Mouse (Mus musculus) limb, embryonic 13.5 days (tissue): ENCODE measurements around the gene Tmem108. TPM values are rescaled to one million over a fixed set of nuclear protein-coding genes. Genes with fewer than 3 reads are reported as not detected.

Experiments used
- ATAC-seq: fragments of 200-750 bp; cut with Nextera tagmentation; 2 replicates; pipeline ENCODE4 v1.8.0; 2017; ENCODE audit warnings: low read depth, moderate number of reproducible peaks, moderate TSS enrichment; ENCODE audit not compliant: low FRiP score
- H3K27ac ChIP-seq: fragments of 300-500 bp; sonication (generic); 2 replicates; pipeline ENCODE4 v1.5.1; 2015; ENCODE audit warnings: inconsistent platforms, mild to moderate bottlenecking, moderate library complexity
- H3K27me3 ChIP-seq: fragments of 300-500 bp; sonication (generic); 2 replicates; pipeline ENCODE4 v1.6.1; 2015; ENCODE audit warnings: mild to moderate bottlenecking, inconsistent platforms
- H3K36me3 ChIP-seq: fragments of 300-500 bp; sonication (generic); 2 replicates; pipeline ENCODE4 v1.6.1; 2015; ENCODE audit warnings: inconsistent platforms, mild to moderate bottlenecking, moderate library complexity
- H3K4me1 ChIP-seq: fragments of 300-500 bp; sonication (generic); 2 replicates; pipeline ENCODE4 v1.6.1; 2015; ENCODE audit warnings: inconsistent platforms
- H3K4me2 ChIP-seq: fragments of 300-500 bp; sonication (generic); replicated peaks from 2 replicates; pipeline ENCODE4 v1.6.1; 2015; ENCODE audit warnings: inconsistent platforms, mild to moderate bottlenecking, moderate library complexity
- H3K4me3 ChIP-seq: fragments of 300-500 bp; sonication (generic); 2 replicates; pipeline ENCODE4 v1.5.1; 2015; ENCODE audit warnings: moderate library complexity, mild to moderate bottlenecking, inconsistent platforms
- H3K9ac ChIP-seq: fragments of 300-500 bp; sonication (generic); 2 replicates; pipeline ENCODE4 v1.6.1; 2015; ENCODE audit warnings: mild to moderate bottlenecking, inconsistent platforms
- H3K9me3 ChIP-seq: fragments of 300-500 bp; sonication (generic); 2 replicates; pipeline ENCODE4 v1.6.1; 2016; ENCODE audit warnings: inconsistent platforms
- WGBS: fragments of 180-500 bp; shearing (Covaris S2); methylation state at CpG from one replicate; pipeline ENCODE4 v1.1.7; 2015; 5-methylcytosine and 5-hydroxymethylcytosine counted together
- polyA plus RNA-seq: library from polyadenylated mRNA; unstranded; fragments of >200 nt; fragmentation: Nextera tagmentation; extraction: Ambion mirVana; gene quantifications from 2 replicates; pipeline ENCODE4 v1.2.1, GENCODE M21; 2015

Tmem108 gene
- polyA plus RNA-seq, 1 experiment from 2014 or later: 14.6 TPM

- WGBS: 83% methylated on average over 7 of the region's 7 CpGs
- H3K4me1 ChIP-seq: peaks cover 11% of the 10 kb centered on the region
- no peaks in the 10 kb centered on the region for H3K36me3 ChIP-seq
- ATAC-seq: no peak
- no peak overlapping the region for H3K4me3 ChIP-seq
- no peaks in the 10 kb centered on the region for H3K9me3 ChIP-seq
- no peak overlapping the region for H3K4me2 ChIP-seq
- peaks cover 27% of the 10 kb centered on the region for H3K27me3 ChIP-seq
- no peak overlapping the region for H3K9ac ChIP-seq
- H3K27ac ChIP-seq: no peak overlapping the region
Observed at GRCm38 (mm10) chr9:103758246-103758645, 3.4 kb downstream of the Tmem108 start.

- no peaks in the 10 kb centered on the region for H3K27me3 ChIP-seq
- no peaks in the 10 kb centered on the region for H3K4me1 ChIP-seq
- H3K36me3 ChIP-seq: no peaks in the 10 kb centered on the region
- H3K4me2 ChIP-seq: no peak overlapping the region
- no peak overlapping the region for H3K4me3 ChIP-seq
- WGBS: 93% methylated on average over 10 of the region's 10 CpGs
- H3K27ac ChIP-seq: no peak overlapping the region
- no peaks in the 10 kb centered on the region for H3K9me3 ChIP-seq
- ATAC-seq: no peak
- no peak overlapping the region for H3K9ac ChIP-seq
Observed at GRCm38 (mm10) chr9:103752618-103753017, 9.0 kb downstream of the Tmem108 start.

DNA sequence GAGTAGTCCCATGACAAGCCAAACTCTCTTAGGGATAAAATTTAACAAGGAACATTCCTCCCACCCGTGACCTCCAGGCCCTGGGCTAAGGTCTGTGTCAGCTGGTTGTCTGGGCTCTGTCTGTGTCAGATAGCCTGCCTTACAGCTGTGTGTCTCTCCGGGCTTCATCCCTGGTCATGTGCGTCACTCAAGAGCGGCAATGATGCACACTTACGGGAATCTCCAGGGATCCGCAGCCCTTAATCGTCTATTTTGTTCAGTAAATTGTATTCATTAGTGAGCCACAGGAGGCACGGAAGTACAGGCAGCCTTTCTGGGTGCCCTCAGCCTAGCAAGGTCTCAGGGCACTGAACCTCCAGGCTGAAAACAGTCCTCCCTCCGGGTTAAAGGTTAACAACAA lies 10.1 kb downstream of the Tmem108 start:
- H3K4me3 ChIP-seq: no peak overlapping the region
- no peak; the same call in 1 of the 2 replicates for ATAC-seq
- no peaks in the 10 kb centered on the region for H3K9me3 ChIP-seq
- no peak overlapping the region for H3K4me2 ChIP-seq
- H3K9ac ChIP-seq: no peak overlapping the region
- H3K4me1 ChIP-seq: no peaks in the 10 kb centered on the region
- H3K27me3 ChIP-seq: no peaks in the 10 kb centered on the region
- no peaks in the 10 kb centered on the region for H3K36me3 ChIP-seq
- 56% methylated on average over 9 of the region's 9 CpGs for WGBS
- H3K27ac ChIP-seq: no peak overlapping the region

DNA sequence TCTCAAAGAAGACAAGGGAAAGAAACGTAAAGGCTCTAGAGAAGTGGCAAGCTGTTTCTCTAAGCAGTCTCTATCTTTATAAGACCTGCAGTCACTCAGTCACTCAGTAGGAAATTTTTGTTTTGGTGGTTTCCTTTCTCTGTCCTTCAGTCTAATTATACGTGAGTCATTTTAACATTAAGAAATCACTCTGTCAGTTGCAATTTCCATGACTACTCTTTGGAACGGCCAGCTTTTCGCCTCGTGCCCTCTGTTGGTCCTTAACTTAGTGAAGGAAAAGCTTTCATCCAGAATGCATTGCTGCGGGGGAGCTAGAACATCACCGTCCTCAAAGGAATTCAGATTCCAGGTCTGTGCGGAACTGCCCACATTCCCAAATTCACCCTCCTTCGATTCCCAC lies 11.1 kb downstream of the Tmem108 start:
- Histone ChIP-seq H3K9ac (no peak overlapping the region), H3K27me3 (no peaks in the 10 kb centered on the region), H3K36me3 (no peaks in the 10 kb centered on the region), H3K4me1 (no peaks in the 10 kb centered on the region), H3K27ac (no peak overlapping the region), H3K4me2 (no peak overlapping the region), H3K9me3 (no peaks in the 10 kb centered on the region), H3K4me3 (no peak overlapping the region)
- WGBS: 88% methylated on average over 9 of the region's 9 CpGs
- no peak for ATAC-seq

- Histone ChIP-seq H3K9me3 (no peaks in the 10 kb centered on the region), H3K27me3 (no peaks in the 10 kb centered on the region), H3K4me3 (no peak overlapping the region), H3K4me1 (no peaks in the 10 kb centered on the region), H3K36me3 (no peaks in the 10 kb centered on the region), H3K27ac (no peak overlapping the region), H3K9ac (no peak overlapping the region), H3K4me2 (no peak overlapping the region)
- ATAC-seq: no peak
- WGBS: 95% methylated on average over 5 of the region's 5 CpGs
Observed at GRCm38 (mm10) chr9:103746598-103746997, 15.0 kb downstream of the Tmem108 start.

GRCm38 (mm10) chr9:103740145-103740544 lies 21.5 kb downstream of the Tmem108 start:
- no peaks in the 10 kb centered on the region for H3K9me3 ChIP-seq
- no peaks in the 10 kb centered on the region for H3K36me3 ChIP-seq
- no peaks in the 10 kb centered on the region for H3K4me1 ChIP-seq
- peak; percentile 24; the same call in 1 of the 2 replicates for ATAC-seq
- no peak overlapping the region for H3K27ac ChIP-seq
- H3K4me3 ChIP-seq: no peak overlapping the region
- WGBS: 63% methylated on average over 12 of the region's 12 CpGs
- no peak overlapping the region for H3K4me2 ChIP-seq
- no peak overlapping the region for H3K9ac ChIP-seq
- H3K27me3 ChIP-seq: no peaks in the 10 kb centered on the region

DNA sequence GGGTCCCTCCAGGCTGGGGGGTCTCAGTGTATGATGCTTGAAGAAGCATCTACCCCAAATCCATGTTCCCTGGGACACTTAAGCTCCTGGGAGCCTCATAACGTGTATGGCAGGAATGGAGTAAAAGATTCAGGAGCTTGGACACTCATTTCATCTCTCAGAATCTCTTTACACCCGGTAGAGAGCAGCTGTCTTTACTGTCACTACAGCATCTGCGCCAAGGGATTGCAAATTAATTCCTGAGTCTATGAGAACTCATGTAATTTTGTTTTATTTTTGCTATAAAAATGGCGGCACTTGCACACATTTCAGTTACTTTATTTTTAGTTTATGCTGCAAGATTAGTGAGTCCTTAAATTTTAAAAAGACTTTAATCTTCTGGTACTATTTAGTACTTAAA lies 22.6 kb downstream of the Tmem108 start:
- Histone ChIP-seq H3K27ac (no peak overlapping the region), H3K9ac (no peak overlapping the region), H3K9me3 (no peaks in the 10 kb centered on the region), H3K27me3 (no peaks in the 10 kb centered on the region), H3K4me3 (no peak overlapping the region), H3K4me2 (no peak overlapping the region), H3K4me1 (no peaks in the 10 kb centered on the region), H3K36me3 (no peaks in the 10 kb centered on the region)
- no peak for ATAC-seq
- 85% methylated on average over 4 of the region's 4 CpGs for WGBS

- Histone ChIP-seq H3K9ac (no peak overlapping the region), H3K27me3 (no peaks in the 10 kb centered on the region), H3K4me2 (no peak overlapping the region), H3K9me3 (no peaks in the 10 kb centered on the region), H3K4me3 (no peak overlapping the region), H3K36me3 (no peaks in the 10 kb centered on the region), H3K27ac (no peak overlapping the region), H3K4me1 (peaks cover 9% of the 10 kb centered on the region; the same call in 1 of the 2 replicates)
- ATAC-seq: no peak
- WGBS: 79% methylated on average over 2 of the region's 2 CpGs
Observed at GRCm38 (mm10) chr9:103729716-103730115, 31.9 kb downstream of the Tmem108 start.

DNA sequence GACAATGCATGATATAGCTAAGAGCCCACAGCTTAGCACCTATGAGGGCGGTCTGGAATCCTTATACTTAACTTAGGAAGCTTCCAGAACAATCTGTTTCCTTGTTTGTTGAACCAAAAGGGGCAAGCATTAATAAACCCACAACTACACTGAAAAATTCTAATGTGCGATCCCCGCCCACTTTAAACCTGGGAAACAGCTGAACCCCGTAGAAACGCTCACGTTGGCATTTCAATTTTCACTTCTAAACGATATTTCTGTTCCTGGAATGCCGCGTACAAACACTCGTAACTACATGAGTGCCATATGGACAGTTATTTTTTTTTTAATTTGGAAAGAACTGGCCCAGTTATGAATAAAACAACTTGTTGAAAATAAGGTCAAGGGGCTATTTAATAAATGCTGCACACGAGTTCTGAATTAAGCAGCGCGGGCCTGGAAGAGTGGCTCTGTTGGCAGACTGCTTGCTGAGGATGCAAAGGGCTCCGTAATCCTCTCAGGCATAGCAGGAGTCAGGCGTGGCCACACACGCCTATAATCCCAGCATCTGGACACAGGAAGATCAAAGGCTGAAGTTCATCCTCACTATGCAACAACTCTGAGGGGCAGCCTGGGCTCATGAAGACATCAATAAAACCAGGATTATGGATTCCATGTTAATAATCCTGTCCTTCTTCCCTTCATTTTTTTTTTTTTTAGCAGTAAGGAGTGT lies 34.7 kb downstream of the Tmem108 start:
- H3K36me3 ChIP-seq: no peaks in the 10 kb centered on the region
- no peak overlapping the region for H3K27ac ChIP-seq
- 58% methylated on average over 16 of the region's 16 CpGs for WGBS
- no peak overlapping the region for H3K9ac ChIP-seq
- H3K4me3 ChIP-seq: no peak overlapping the region
- no peak for ATAC-seq
- peaks cover 9% of the 10 kb centered on the region; the same call in 1 of the 2 replicates for H3K4me1 ChIP-seq
- no peaks in the 10 kb centered on the region for H3K27me3 ChIP-seq
- H3K4me2 ChIP-seq: 0 out of 2 replicates have a peak overlapping the region, but pooled peaks have one; percentile 4
- H3K9me3 ChIP-seq: no peaks in the 10 kb centered on the region

GRCm38 (mm10) chr9:103725497-103725896 lies 36.1 kb downstream of the Tmem108 start:
- no peak for ATAC-seq
- no peaks in the 10 kb centered on the region for H3K27me3 ChIP-seq
- no peaks in the 10 kb centered on the region for H3K9me3 ChIP-seq
- H3K4me2 ChIP-seq: no peak overlapping the region
- no peak overlapping the region for H3K9ac ChIP-seq
- H3K4me3 ChIP-seq: no peak overlapping the region
- H3K4me1 ChIP-seq: peaks cover 9% of the 10 kb centered on the region; the same call in 1 of the 2 replicates
- WGBS: 81% methylated on average over 7 of the region's 7 CpGs
- H3K36me3 ChIP-seq: no peaks in the 10 kb centered on the region
- no peak overlapping the region for H3K27ac ChIP-seq

- Histone ChIP-seq H3K9ac (no peak overlapping the region), H3K9me3 (no peaks in the 10 kb centered on the region), H3K4me1 (0 out of 2 replicates have a peak, but pooled peaks cover 2% of the 10 kb centered on the region), H3K27ac (no peak overlapping the region), H3K27me3 (no peaks in the 10 kb centered on the region), H3K4me3 (no peak overlapping the region), H3K36me3 (no peaks in the 10 kb centered on the region), H3K4me2 (no peak overlapping the region)
- no peak for ATAC-seq
- 81% methylated on average over 3 of the region's 3 CpGs for WGBS
Observed at GRCm38 (mm10) chr9:103721486-103721885, 40.2 kb downstream of the Tmem108 start.

GRCm38 (mm10) chr9:103721081-103721480 lies 40.6 kb downstream of the Tmem108 start:
- no peak for ATAC-seq
- H3K4me3 ChIP-seq: no peak overlapping the region
- H3K27ac ChIP-seq: no peak overlapping the region
- no peaks in the 10 kb centered on the region for H3K4me1 ChIP-seq
- no peak overlapping the region for H3K4me2 ChIP-seq
- H3K9me3 ChIP-seq: no peaks in the 10 kb centered on the region
- 81% methylated on average over 8 of the region's 8 CpGs for WGBS
- H3K27me3 ChIP-seq: no peaks in the 10 kb centered on the region
- H3K36me3 ChIP-seq: no peaks in the 10 kb centered on the region
- no peak overlapping the region for H3K9ac ChIP-seq

DNA sequence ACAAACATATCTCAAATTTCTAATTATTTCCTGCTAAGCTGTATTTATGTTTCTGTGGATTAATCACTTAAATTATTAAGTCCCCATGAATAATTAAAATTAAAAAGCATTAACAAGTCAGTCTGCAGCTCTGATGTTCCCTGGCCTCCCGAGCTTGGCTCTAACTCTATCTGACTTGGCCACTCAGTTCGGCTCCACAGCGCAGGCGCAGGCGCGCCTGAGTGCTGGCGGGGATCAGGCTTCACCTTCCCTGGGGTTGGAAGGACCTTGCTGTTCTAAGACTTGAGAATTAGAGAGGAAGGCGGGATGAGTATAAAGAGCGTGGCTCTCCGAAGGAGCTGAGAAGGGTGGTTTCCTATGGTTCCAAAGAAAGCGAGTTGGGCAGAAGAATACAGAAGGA lies 41.6 kb downstream of the Tmem108 start:
- no peak overlapping the region for H3K9ac ChIP-seq
- no peak overlapping the region for H3K4me3 ChIP-seq
- H3K4me1 ChIP-seq: no peaks in the 10 kb centered on the region
- no peaks in the 10 kb centered on the region for H3K27me3 ChIP-seq
- no peak overlapping the region for H3K4me2 ChIP-seq
- H3K27ac ChIP-seq: no peak overlapping the region
- ATAC-seq: no peak
- no peaks in the 10 kb centered on the region for H3K36me3 ChIP-seq
- WGBS: 93% methylated on average over 11 of the region's 11 CpGs
- H3K9me3 ChIP-seq: no peaks in the 10 kb centered on the region
